Mouse (Mus musculus) megakaryocyte, embryonic 14.5 days (primary cell): Measurements from ENCODE around the gene Lrrc7.

ENCODE experiments used
- FLI1 ChIP-seq: IDR thresholded peaks from 2 replicates; pipeline ENCODE4 v1.6.1; 2012; ENCODE audit warnings: low read length, inconsistent platforms, mixed read lengths
- GATA1 ChIP-seq: IDR thresholded peaks from 3 replicates; pipeline ENCODE4 v1.6.1; 2012; ENCODE audit warnings: mixed read lengths, low read length, inconsistent platforms, borderline replicate concordance

- TF ChIP-seq GATA1 (no peak), FLI1 (no peak)
Measured at GRCm38 (mm10) chr3:158387413-158388075, 174.5 kb downstream of the Lrrc7 start.
